Mouse (Mus musculus) right cerebral cortex, postnatal 4 days (tissue): ENCODE measurements around the gene 6430531B16Rik.

Experiments used
- DNase-seq: peaks from one replicate; pipeline ENCODE4 v3.0.0-alpha.2; 2022

Gene 6430531B16Rik

GRCm38 (mm10) chr7:139978278-139978892, at the start of gene 6430531B16Rik:
Gene 6430531B16Rik, minus strand, starts transcription at chr7:139978755.
- DNase-seq: peak; percentile 84

GRCm38 (mm10) chr7:140011336-140011735, 32.8 kb upstream of the 6430531B16Rik start:
- DNase-seq: no peak

- no peak for DNase-seq
Measured at GRCm38 (mm10) chr7:140007781-140008180, 29.2 kb upstream of the 6430531B16Rik start.

GRCm38 (mm10) chr7:140006861-140007611, 28.5 kb upstream of the 6430531B16Rik start:
- DNase-seq: peak; percentile 1

- no peak for DNase-seq
Measured at GRCm38 (mm10) chr7:140004666-140005065, 26.1 kb upstream of the 6430531B16Rik start.

- no peak for DNase-seq
Measured at GRCm38 (mm10) chr7:140001086-140001740, 22.7 kb upstream of the 6430531B16Rik start.

- DNase-seq: no peak
Measured at GRCm38 (mm10) chr7:139998691-139999350, 20.3 kb upstream of the 6430531B16Rik start.

GRCm38 (mm10) chr7:139994676-139995075, 16.1 kb upstream of the 6430531B16Rik start:
- peak; percentile 72 for DNase-seq

GRCm38 (mm10) chr7:139994202-139994601, 15.6 kb upstream of the 6430531B16Rik start:
- DNase-seq: no peak

GRCm38 (mm10) chr7:139993532-139993931, 15.0 kb upstream of the 6430531B16Rik start:
- DNase-seq: no peak

GRCm38 (mm10) chr7:139992406-139992805, 13.9 kb upstream of the 6430531B16Rik start, which contains the start of gene Adam8:
Gene Adam8, minus strand, starts transcription at chr7:139992562.
- no peak for DNase-seq

DNA sequence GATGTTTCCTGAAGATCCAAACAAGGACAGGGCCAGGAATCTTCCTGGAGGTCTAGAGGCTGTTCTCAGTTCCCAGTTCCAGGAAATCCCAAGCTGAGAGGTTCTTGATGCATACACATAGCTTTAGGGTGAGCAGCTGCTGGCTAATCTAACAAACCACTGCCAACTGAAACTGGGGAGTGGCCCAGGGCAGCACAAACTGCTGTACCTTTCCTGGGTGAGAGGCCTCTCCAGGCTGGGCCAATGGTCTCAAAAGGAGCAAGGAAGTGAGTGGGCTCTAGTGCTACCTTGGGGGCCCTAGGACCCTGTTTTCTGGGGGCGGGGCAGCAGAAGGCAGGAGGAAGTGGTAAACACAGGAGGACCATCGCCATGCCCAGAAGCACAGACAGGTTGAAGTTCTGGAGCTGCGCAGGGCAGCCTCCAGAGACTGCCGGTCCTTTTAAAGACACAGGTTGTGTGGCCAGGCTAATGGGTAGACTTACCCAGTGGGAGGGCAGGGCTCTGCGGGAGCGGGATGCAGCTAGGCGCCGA, 12.4 kb upstream of the 6430531B16Rik start:
- DNase-seq: no peak

GRCm38 (mm10) chr7:139988272-139988671, 9.7 kb upstream of the 6430531B16Rik start:
- no peak for DNase-seq

GRCm38 (mm10) chr7:139984505-139984904, 6.0 kb upstream of the 6430531B16Rik start:
- DNase-seq: no peak

DNA sequence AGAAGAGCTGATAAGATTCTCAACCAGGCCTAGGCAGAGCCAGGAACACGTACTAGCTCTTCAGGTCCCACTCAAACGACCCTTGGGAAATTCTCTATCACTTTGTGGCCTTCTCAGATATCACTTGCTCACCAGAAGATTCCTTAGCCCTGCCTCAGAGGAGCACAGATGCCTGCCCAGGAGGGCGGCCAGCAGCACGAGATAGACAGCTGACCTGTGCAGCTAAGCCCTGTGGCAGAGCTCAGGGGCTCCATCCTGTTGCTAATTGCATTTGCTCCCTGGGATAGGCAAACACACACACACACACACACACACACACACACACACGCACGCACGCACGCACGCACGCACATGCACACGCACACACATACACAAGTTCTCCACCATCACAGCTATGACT, 3.5 kb upstream of the 6430531B16Rik start:
- DNase-seq: no peak

- no peak for DNase-seq
Measured at GRCm38 (mm10) chr7:139980778-139981177, 2.2 kb upstream of the 6430531B16Rik start.

DNA sequence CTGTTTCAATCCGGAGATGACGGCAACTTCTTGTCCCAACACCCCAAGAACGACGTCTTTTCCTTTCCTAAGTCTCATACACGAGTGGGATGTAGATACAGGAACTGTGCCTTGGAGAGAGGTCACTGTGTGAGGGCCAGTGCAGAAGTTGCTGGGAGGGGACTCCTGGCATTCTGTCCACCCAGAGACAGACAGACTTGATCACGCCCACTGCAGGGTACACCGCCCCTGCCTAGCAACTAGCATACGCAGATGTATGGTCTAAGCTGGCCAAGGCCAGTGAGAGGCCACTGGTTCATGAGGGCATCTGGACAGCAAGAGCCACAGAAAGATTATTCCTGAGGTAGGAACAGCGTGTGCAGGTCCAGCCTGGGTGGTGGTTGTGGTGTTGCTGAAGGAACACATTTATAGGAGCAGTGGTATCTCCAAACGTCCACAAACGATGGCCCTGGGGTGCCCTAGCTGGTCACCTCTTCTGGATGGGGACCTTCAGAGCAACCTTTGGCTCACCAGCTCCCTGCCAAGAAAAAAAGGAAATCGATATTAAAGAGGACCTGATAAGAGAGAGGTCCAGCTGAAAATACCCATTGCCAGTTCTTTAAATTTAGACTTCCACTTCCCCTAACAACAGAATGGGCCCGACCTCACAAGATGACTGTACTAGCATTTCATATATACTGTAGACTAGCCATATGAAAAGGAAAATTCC, 610 bp upstream of the 6430531B16Rik start:
- DNase-seq: no peak

GRCm38 (mm10) chr7:139975471-139975870, 3.1 kb downstream of the 6430531B16Rik start:
- DNase-seq: no peak

GRCm38 (mm10) chr7:139974307-139974706, 4.2 kb downstream of the 6430531B16Rik start:
- no peak for DNase-seq

DNA sequence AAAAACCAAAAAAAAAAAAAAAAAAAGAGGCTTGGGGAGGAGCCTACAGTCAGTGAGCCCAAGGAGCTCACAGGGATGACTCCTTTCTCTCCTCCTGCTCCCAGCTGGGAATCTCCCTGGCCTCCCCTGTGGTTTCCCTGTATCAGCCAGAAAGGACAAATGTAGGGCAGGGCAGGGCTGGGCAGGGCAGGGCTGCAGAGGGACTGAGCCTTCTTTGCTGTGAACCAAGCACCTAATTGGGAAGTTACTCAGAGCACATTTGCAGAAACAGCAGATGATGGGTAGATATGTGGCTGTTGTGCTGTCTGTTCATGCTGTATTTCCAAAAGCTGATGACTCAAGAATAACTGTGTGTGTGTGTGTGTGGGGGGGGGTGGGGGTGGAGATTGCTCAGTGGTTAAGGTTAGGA, 5.6 kb downstream of the 6430531B16Rik start:
- no peak for DNase-seq

GRCm38 (mm10) chr7:139971436-139971835, 7.1 kb downstream of the 6430531B16Rik start:
- no peak for DNase-seq

DNA sequence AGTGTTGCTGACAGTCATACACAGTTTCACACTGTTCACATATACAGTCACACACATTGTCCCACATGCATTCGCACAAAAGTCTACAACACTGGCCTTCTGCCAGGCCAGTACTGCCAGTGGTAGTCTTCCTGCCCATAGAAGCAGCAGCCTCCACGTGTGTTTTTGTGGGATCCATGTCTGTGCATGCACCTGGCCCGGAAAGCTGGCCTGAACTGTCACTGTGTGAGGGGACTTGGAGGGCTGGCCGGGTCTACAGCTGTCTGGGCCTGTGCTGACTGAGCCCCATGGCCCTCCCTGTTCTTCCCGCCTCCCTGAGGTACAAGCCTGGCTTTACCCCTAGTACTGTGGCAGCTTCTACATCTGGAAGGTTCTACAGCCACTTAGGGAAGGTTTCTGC, 7.6 kb downstream of the 6430531B16Rik start:
- no peak for DNase-seq
